Mouse (Mus musculus) heart, embryonic 14.5 days (tissue): Measurements from ENCODE around the gene Fjx1. TPM values are rescaled to one million over a fixed set of nuclear protein-coding genes. Genes with fewer than 3 reads are reported as not detected.

ENCODE experiments used
- ATAC-seq: fragments of 200-750 bp; cut with Nextera tagmentation; 2 replicates; pipeline ENCODE4 v1.8.0; 2017; ENCODE audit warnings: low read depth, moderate TSS enrichment; ENCODE audit not compliant: insufficient number of reproducible peaks, insufficient read depth, low FRiP score
- H3K27ac ChIP-seq, 2 experiments: fragments of 200-500 bp in 1 of 2; fragments of 300-500 bp in 1 of 2; sonication (generic) in 1 of 2; replicated peaks in 1 of 2; 2 replicates each; pipeline ENCODE4 v1.5.1; 2012 to 2014; ENCODE audit warnings: low read depth in 2 of 2, low read length in 2 of 2, control low read depth in 1 of 2, mild to moderate bottlenecking in 1 of 2, mixed read lengths in 1 of 2; ENCODE audit not compliant: control insufficient read depth in 1 of 2, insufficient read depth in 1 of 2
- H3K27me3 ChIP-seq: fragments of 300-500 bp; sonication (generic); 2 replicates; pipeline ENCODE4 v1.6.1; 2014; ENCODE audit warnings: mild to moderate bottlenecking, low read length, control low read depth; ENCODE audit not compliant: control insufficient read depth, insufficient read depth
- H3K36me3 ChIP-seq: fragments of 300-500 bp; sonication (generic); 2 replicates; pipeline ENCODE4 v1.6.1; 2014; ENCODE audit warnings: mild to moderate bottlenecking, control low read depth, low read length, mixed read lengths; ENCODE audit not compliant: control insufficient read depth, insufficient read depth
- H3K4me1 ChIP-seq, 2 experiments: fragments of 200-500 bp in 1 of 2; fragments of 300-500 bp in 1 of 2; sonication (generic) in 1 of 2; 2 replicates each; pipeline ENCODE4 v1.6.1; 2012 to 2014; ENCODE audit warnings: low read length in 2 of 2, control low read depth in 1 of 2, mixed read lengths in 1 of 2; ENCODE audit not compliant: control insufficient read depth in 2 of 2, insufficient read depth in 2 of 2
- H3K4me2 ChIP-seq: fragments of 300-500 bp; sonication (generic); 2 replicates; pipeline ENCODE4 v1.6.1; 2014; ENCODE audit warnings: mild to moderate bottlenecking, low read length
- H3K4me3 ChIP-seq, 2 experiments: fragments of 200-500 bp in 1 of 2; fragments of 300-500 bp in 1 of 2; sonication (generic) in 1 of 2; 2 replicates each; pipeline ENCODE4 v1.5.1; 2012 to 2014; ENCODE audit warnings: low read length in 2 of 2, mild to moderate bottlenecking in 2 of 2, control low read depth in 1 of 2, low read depth in 1 of 2, moderate library complexity in 1 of 2; ENCODE audit not compliant: control insufficient read depth in 1 of 2, insufficient read depth in 1 of 2
- H3K9ac ChIP-seq: fragments of 300-500 bp; sonication (generic); 2 replicates; pipeline ENCODE4 v1.6.1; 2014; ENCODE audit warnings: mild to moderate bottlenecking, low read length
- H3K9me3 ChIP-seq: fragments of 300-500 bp; sonication (generic); 2 replicates; pipeline ENCODE4 v1.6.1; 2016; ENCODE audit warnings: low read length, control low read depth; ENCODE audit not compliant: control insufficient read depth
- WGBS: fragments of 180-500 bp; shearing (Covaris S2); extraction: QIAGEN DNeasy Blood & Tissue Kit; methylation state at CpG from one replicate; pipeline ENCODE4 v1.1.7; 2014; 5-methylcytosine and 5-hydroxymethylcytosine counted together
- polyA plus RNA-seq: library from polyadenylated mRNA; unstranded; fragments of >200 nt; fragmentation: Nextera tagmentation; extraction: Ambion mirVana; gene quantifications from 2 replicates; pipeline ENCODE4 v1.2.1, GENCODE M21; 2014

Gene Fjx1
- polyA plus RNA-seq, 1 experiment from 2014 or later, result 2.3 TPM

DNA sequence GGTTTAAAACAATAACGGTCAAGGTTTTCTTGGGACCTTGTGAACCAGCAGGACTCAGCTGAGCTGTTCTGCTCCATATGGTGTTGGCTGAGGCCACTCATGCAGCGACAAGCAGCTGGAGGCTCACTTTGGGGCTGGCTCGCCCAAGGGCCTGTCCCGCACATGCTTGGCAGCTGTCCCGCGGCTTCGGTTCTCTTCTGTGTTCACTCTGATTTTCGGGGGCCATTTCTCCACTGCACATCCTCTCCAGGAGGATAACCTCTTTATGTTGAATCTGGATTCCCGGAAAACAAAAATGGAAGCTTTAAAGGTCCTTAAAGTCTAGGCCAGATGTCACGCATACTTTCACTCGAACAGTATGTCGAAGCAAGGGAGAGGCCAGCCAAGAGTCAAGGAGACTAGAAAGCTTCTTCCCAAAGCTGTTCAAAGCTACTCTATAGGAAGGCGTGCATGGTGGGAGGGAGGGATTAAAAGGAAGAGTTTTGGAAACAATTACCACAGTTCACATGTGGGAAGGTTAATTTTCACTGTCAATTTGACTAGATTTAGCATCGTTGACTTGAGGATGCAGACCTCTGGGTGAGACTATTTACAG is 36.1 kb downstream of the Fjx1 start:
- Histone ChIP-seq H3K27me3 (no peaks in the 10 kb centered on the region), H3K4me3 (no peak overlapping the region), H3K9ac (no peak overlapping the region), H3K27ac (no peak overlapping the region), H3K4me1 (no peaks in the 10 kb centered on the region), H3K9me3 (no peaks in the 10 kb centered on the region), H3K4me2 (no peak overlapping the region), H3K36me3 (no peaks in the 10 kb centered on the region)
- no peak for ATAC-seq
- 81% methylated on average over 14 of the region's 14 CpGs for WGBS

GRCm38 (mm10) chr2:102412738-102413137 is 39.6 kb downstream of the Fjx1 start:
- no peak overlapping the region for H3K4me3 ChIP-seq
- ATAC-seq, result no peak
- no peaks in the 10 kb centered on the region for H3K9me3 ChIP-seq
- WGBS, result 71% methylated on average over 2 of the region's 2 CpGs
- H3K4me1 ChIP-seq, result peaks cover 4 to 11% of the 10 kb centered on the region in 2 experiments
- H3K36me3 ChIP-seq, result no peaks in the 10 kb centered on the region
- no peak overlapping the region for H3K9ac ChIP-seq
- H3K27ac ChIP-seq, result no peak overlapping the region
- no peaks in the 10 kb centered on the region for H3K27me3 ChIP-seq
- no peak overlapping the region for H3K4me2 ChIP-seq

DNA sequence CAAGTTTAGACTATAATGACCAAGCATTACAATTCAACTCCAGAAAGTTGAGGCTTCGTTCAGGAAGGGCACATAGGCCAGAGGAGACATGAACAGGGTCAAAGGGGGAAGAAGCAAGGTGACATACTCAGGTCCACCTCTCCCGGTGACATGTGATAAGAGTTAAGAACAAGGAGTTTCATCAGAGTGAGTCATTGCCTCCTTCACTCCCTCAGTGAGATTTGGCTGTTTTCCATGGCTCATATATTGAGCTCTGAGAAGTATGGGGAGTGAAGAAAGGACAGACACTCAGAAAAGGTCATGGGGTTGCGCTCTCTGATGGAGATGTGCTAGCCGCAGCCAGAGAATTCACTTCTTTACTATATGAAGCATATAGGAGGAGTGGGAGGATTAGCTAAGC is 41.7 kb downstream of the Fjx1 start:
- Histone ChIP-seq H3K9ac (no peak overlapping the region), H3K27ac (no peak overlapping the region), H3K4me2 (no peak overlapping the region), H3K4me3 (no peak overlapping the region), H3K9me3 (no peaks in the 10 kb centered on the region), H3K27me3 (no peaks in the 10 kb centered on the region), H3K36me3 (no peaks in the 10 kb centered on the region), H3K4me1 (peaks cover 4 to 24% of the 10 kb centered on the region in 2 experiments)
- WGBS, result 31% methylated on average over 4 of the region's 4 CpGs
- ATAC-seq, result no peak

GRCm38 (mm10) chr2:102409741-102410140 is 42.6 kb downstream of the Fjx1 start:
- ATAC-seq, result no peak
- Histone ChIP-seq H3K4me2 (no peak overlapping the region), H3K36me3 (no peaks in the 10 kb centered on the region), H3K27ac (no peak overlapping the region), H3K27me3 (no peaks in the 10 kb centered on the region), H3K9me3 (no peaks in the 10 kb centered on the region), H3K4me1 (peaks cover 4 to 24% of the 10 kb centered on the region in 2 experiments), H3K9ac (no peak overlapping the region), H3K4me3 (no peak overlapping the region)
- WGBS, result 90% methylated on average over 3 of the region's 3 CpGs

DNA sequence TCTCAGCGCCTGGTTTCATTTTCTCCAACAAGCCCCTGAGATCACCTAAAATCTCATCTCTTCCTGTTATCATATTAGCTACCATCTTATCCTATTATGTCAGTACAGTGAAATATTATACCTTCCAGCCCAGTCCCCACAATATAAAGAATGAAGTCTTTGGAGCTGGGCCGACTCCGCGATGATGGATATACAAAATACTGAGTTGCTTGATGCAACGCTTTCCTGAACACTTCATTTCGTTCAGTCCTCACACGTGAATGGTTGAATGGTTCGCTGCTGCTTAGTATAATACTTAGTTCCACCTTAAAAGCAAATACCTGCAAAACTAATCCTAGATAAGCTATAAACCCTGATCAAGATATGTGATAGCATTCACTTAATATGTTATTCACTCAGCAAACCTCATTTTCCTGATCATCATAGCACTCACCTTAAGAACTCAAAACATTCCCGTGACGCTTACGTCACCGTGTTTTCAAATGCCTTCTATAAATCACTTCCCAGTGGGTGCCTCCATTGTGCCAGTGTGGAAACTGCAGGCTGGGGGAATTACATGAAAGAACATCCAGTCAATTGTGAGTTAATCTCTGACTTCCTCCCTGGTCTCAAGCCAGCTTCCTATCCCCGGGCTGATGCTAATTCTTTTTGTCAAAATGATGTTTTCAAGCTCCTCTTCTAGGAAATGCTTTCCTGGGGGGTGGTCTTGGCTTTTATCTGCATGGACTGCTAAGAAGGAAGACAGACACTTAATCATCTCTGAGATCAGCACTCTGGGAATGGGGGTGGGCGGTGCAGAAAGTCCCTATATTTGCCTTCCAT is 44.7 kb downstream of the Fjx1 start, which contains the start of gene Trim44:
Gene Trim44 (minus strand): TSS at position 466 of the 822 bp plus-strand sequence.
- Histone ChIP-seq H3K4me3 (0 out of 4 replicates have a peak within 1 kb of the TSS, but pooled peaks of 1 of the 2 experiments have one; percentile 0), H3K27ac (no peak within 1 kb of the TSS), H3K9me3 (no peaks in the 10 kb centered on the region), H3K4me2 (peak within 1 kb of the TSS; percentile 38), H3K9ac (no peak within 1 kb of the TSS), H3K36me3 (no peaks in the 10 kb centered on the region), H3K27me3 (no peaks in the 10 kb centered on the region), H3K4me1 (peaks cover 4 to 24% of the 10 kb centered on the region in 2 experiments)
- WGBS, result 45% methylated on average over 14 of the region's 14 CpGs
- no peak for ATAC-seq

- Histone ChIP-seq H3K4me3 (0 out of 4 replicates have a peak overlapping the region, but pooled peaks of 1 of the 2 experiments have one; percentile 0), H3K4me2 (peak overlapping the region; percentile 38), H3K36me3 (no peaks in the 10 kb centered on the region), H3K9ac (no peak overlapping the region), H3K27ac (no peak overlapping the region), H3K27me3 (no peaks in the 10 kb centered on the region), H3K4me1 (peaks cover 4 to 24% of the 10 kb centered on the region in 2 experiments), H3K9me3 (no peaks in the 10 kb centered on the region)
- 57% methylated on average over 4 of the region's 4 CpGs for WGBS
- ATAC-seq, result no peak
Measured at GRCm38 (mm10) chr2:102406324-102407304, 45.7 kb downstream of the Fjx1 start.

DNA sequence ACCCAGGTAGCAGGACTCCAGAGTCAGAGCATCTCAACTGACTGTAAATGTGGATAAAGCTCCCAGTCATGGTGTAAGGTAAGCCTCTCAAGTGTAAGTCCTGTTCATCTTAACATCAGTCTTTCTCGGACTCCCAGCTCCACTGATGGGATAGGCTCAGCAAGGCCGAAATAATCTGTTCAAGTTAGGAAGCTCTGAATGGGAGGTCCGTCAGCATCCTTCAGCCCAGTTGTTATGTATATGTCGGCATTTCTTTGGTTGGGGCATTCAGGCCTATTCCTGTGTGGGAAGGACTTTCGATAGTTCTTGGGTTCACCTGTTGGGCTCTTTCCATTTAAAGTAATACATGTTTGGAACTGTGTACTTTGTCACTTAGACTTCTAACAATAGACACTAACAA is 48.3 kb downstream of the Fjx1 start:
- Histone ChIP-seq H3K9ac (no peak overlapping the region), H3K4me2 (no peak overlapping the region), H3K27ac (no peak overlapping the region), H3K4me3 (no peak overlapping the region), H3K36me3 (no peaks in the 10 kb centered on the region), H3K27me3 (no peaks in the 10 kb centered on the region), H3K4me1 (peaks cover 7 to 30% of the 10 kb centered on the region in 2 experiments), H3K9me3 (no peaks in the 10 kb centered on the region)
- ATAC-seq, result no peak
- 85% methylated on average over 5 of the region's 5 CpGs for WGBS
